Mouse (Mus musculus): ENCODE measurements at regions not wholly inside any gene's neighbourhood (a gene's known extent, or its start where the extent isn't known, plus 50 kb on each side); places are given as distances from the start of the nearest gene placed in this dataset.

DNA sequence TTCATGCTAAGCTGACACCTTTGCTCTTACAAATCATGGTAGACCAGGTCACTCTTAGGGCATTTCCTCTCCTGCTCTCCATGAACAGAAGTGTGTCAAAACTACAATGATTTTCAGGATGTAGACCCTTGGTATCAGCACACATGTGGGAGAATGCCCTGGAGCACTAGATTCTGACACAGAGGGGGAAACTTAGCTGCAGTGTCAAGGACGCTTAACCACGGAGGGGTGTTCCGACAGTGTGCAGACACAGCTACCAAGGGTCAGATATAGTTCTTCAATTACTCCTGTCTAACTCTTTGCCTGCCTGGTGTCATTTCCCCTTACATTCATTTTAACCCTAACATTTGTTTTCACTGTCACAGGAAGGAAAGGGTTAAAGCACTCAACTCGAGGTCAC, 226.4 kb upstream of the Adamts16 start:
- no peak for TF ChIP-seq POLR2A (IDR thresholded peaks at IDR 0.05; ENCODE audit: insufficient read depth, low read depth, low read length)
- no peak for TF ChIP-seq CTCF (IDR thresholded peaks at IDR 0.05)

Data from heart, adult 2 months (tissue).